Mouse (Mus musculus): ENCODE results near the gene Prmt1.

GRCm38 (mm10) chr7:44981539-44981938, 4.8 kb downstream of the Prmt1 start:
- TF ChIP-seq CTCF (IDR thresholded peaks at IDR 0.05; ENCODE audit: borderline replicate concordance, extremely low read depth, insufficient read depth, insufficient read length) (no peak), POLR2A (IDR thresholded peaks at IDR 0.05; ENCODE audit: borderline replicate concordance, extremely low read depth, insufficient read depth, insufficient read length, poor library complexity, severe bottlenecking) (no peak)
